ENCODE assay signal across 8 mouse cellular contexts in the genomic region with DNA sequence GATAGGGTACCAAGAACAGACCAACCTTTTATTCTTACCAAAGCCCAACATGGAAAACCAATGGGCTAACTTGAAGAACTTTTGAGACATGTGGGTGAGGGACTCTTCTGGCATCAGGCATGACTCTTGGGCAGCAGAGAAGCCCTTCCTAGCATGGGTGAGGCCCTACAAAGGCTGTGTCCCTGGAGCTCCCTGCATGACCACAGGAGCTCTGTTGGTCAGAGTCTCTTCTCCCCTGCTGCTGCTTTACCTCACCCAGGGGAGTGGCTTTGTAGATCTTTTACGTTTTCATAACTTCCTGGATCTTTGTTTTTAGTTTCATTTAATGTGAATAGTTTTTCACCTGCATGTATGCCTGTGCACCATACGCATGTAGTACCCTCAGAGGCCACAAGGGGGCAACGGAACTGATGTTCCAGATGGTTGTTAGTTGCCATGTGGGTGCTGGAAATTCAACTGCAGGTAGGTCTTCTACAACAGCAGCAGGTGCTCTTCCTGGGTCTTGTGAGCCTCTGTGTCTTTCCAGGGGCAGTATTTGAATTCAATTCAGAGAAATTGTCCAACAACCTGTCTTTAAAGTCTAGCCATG.
DNase-seq lines count a peak whose midpoint lies in the region; ATAC-seq lines count a peak whose summit lies in the region.

No protein-coding gene starts in this region.

- H3K36me3 ChIP-seq in midbrain, embryonic 10.5 days, result peaks cover 99% of the 10 kb centered on the region
- peaks cover 59% of the 10 kb centered on the region for H3K36me3 ChIP-seq in midbrain, embryonic 16.5 days (ENCODE audit: control insufficient read depth, insufficient read depth, low read length)
- peaks cover 72% of the 10 kb centered on the region for H3K36me3 ChIP-seq in intestine, embryonic 15.5 days

- H3K9me3 ChIP-seq in midbrain, embryonic 10.5 days (replicated peaks), result no peaks in the 10 kb centered on the region
- H3K9me3 ChIP-seq in midbrain, embryonic 16.5 days (replicated peaks; ENCODE audit: control insufficient read depth, low read length, poor library complexity, severe bottlenecking), result no peaks in the 10 kb centered on the region
- no peaks in the 10 kb centered on the region for H3K9me3 ChIP-seq in intestine, embryonic 15.5 days

- no peak overlapping the region for H3K27ac ChIP-seq in midbrain, embryonic 10.5 days (replicated peaks)
- H3K27ac ChIP-seq in midbrain, embryonic 16.5 days (ENCODE audit: low read length), result no peak overlapping the region
- H3K27ac ChIP-seq in intestine, embryonic 15.5 days, result no peak overlapping the region

- 65% methylated on average over 3 of the region's 3 CpGs for WGBS in midbrain, embryonic 10.5 days
- 75% methylated on average over 3 of the region's 3 CpGs for WGBS in midbrain, embryonic 16.5 days
- 51% methylated on average over 3 of the region's 3 CpGs for WGBS in intestine, embryonic 15.5 days

- no peaks in the 10 kb centered on the region for H3K4me1 ChIP-seq in midbrain, embryonic 10.5 days
- no peaks in the 10 kb centered on the region for H3K4me1 ChIP-seq in midbrain, embryonic 16.5 days (ENCODE audit: control insufficient read depth, insufficient read depth, low read length)
- H3K4me1 ChIP-seq in intestine, embryonic 15.5 days (replicated peaks), result no peaks in the 10 kb centered on the region

- peak; percentile 77 for DNase-seq in CD4-positive, CD25-positive, alpha-beta regulatory T cell, adult 2 months (ENCODE audit: low read depth, low spot score)
- peak; percentile 67 for DNase-seq in midbrain, embryonic 10.5 days (ENCODE audit: low spot score)
- peak; percentile 59 for DNase-seq in c-Kit-positive CD71-negative TER-119-negative erythroid progenitor cells, embryonic 14.5 days (ENCODE audit: low read depth)
- DNase-seq in lung, postnatal 36 days, result peak; percentile 76
- peak; percentile 85 for DNase-seq in testis, postnatal 10 days (ENCODE audit: low spot score)

- no peaks in the 10 kb centered on the region for H3K27me3 ChIP-seq in midbrain, embryonic 10.5 days (ENCODE audit: low read depth, poor library complexity, severe bottlenecking)
- H3K27me3 ChIP-seq in midbrain, embryonic 16.5 days (ENCODE audit: control insufficient read depth, insufficient read depth, low read depth, low read length), result no peaks in the 10 kb centered on the region
- no peaks in the 10 kb centered on the region for H3K27me3 ChIP-seq in intestine, embryonic 15.5 days (replicated peaks)

- no peak for ATAC-seq in CD4-positive, CD25-positive, alpha-beta regulatory T cell, adult 4 months
- ATAC-seq in midbrain, embryonic 16.5 days, result no peak
- ATAC-seq in intestine, embryonic 15.5 days, result peak; percentile 65

- no peak overlapping the region for H3K9ac ChIP-seq in midbrain, embryonic 16.5 days (ENCODE audit: low read depth, low read length)
- H3K9ac ChIP-seq in intestine, embryonic 15.5 days, result no peak overlapping the region

- H3K4me3 ChIP-seq in midbrain, embryonic 10.5 days, result no peak overlapping the region
- no peak overlapping the region for H3K4me3 ChIP-seq in midbrain, embryonic 16.5 days (ENCODE audit: low read depth, low read length)
- no peak overlapping the region for H3K4me3 ChIP-seq in intestine, embryonic 15.5 days (replicated peaks)

- no peak overlapping the region for H3K4me2 ChIP-seq in midbrain, embryonic 16.5 days (ENCODE audit: low read length)
- H3K4me2 ChIP-seq in intestine, embryonic 15.5 days (replicated peaks), result no peak overlapping the region
